Mouse (Mus musculus): ENCODE measurements around the gene Cog7. TPM values are rescaled to one million over a fixed set of nuclear protein-coding genes. Genes with fewer than 3 reads are reported as not detected.
A peak's percentile ranks its signal among the peaks of the same experiment; 100 is the strongest.

Gene Cog7
- polyA plus RNA-seq, 1 experiment = 29.7 TPM

DNA sequence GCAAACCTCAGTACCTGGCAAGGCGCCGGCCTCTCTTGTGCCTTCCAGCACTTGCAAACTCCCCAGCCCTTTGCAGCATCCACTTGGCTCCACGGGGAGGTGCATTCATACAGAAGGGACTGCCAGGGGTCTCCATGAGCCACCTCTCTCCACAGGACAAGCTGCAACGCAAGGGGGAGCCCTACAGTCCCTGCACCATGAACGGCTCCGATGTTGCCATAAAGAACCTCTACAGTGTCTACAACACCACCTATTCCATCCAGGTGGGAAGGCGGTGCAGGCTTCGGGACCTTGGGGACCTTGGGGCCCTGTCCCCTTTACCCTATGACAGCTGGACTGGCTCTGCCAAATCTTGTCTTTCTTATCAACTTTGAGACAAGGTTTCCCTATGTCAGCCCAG is 69.3 kb downstream of the Cog7 start:
- DNase-seq = no peak
- WGBS = 66% methylated on average over 8 of the region's 8 CpGs
- TF ChIP-seq CTCF (IDR thresholded peaks at IDR 0.05; ENCODE audit: insufficient read depth, low read length) (0 out of 2 replicates have a peak, but pooled peaks have one; percentile 7), POLR2A (IDR thresholded peaks at IDR 0.05; ENCODE audit: borderline replicate concordance, extremely low read depth, low read depth, low read length) (no peak)
- H3K4me1 ChIP-seq (ENCODE audit: control insufficient read depth, insufficient read depth, low read length) = no peaks in the 10 kb centered on the region
- H3K4me3 ChIP-seq (replicated peaks; ENCODE audit: extremely low read depth, low read depth, low read length) = no peak overlapping the region

DNA sequence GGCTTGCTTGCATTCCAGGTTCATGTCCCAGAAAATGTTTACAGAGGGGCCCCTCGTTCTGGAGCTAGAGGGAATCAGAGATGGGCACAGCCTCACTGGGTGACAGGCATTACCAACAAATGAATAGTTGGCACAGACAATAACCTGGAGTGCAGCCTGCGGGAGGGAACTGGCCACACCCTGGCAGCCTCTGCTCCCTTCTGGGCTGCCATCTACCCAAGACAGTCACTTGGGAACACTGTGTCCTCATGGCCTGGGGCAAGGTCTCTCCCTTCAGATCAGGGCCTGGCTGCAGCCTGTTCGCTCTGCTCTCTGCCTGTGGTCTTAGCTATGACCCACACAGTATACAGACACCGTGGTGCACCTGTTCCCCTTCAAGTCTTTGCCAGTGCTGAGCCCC is 74.6 kb downstream of the Cog7 start:
- TF ChIP-seq CTCF (IDR thresholded peaks at IDR 0.05; ENCODE audit: insufficient read depth, low read length) = no peak
- no peak for TF ChIP-seq POLR2A (IDR thresholded peaks at IDR 0.05; ENCODE audit: borderline replicate concordance, extremely low read depth, low read depth, low read length)
- WGBS = 48% methylated on average over 4 of the region's 4 CpGs
- DNase-seq = peak; percentile 38
- no peak overlapping the region for H3K4me3 ChIP-seq (replicated peaks; ENCODE audit: extremely low read depth, low read depth, low read length)
- no peaks in the 10 kb centered on the region for H3K4me1 ChIP-seq (ENCODE audit: control insufficient read depth, insufficient read depth, low read length)

- no peak for DNase-seq
- no peaks in the 10 kb centered on the region for H3K4me1 ChIP-seq (ENCODE audit: control insufficient read depth, insufficient read depth, low read length)
- H3K4me3 ChIP-seq (replicated peaks; ENCODE audit: extremely low read depth, low read depth, low read length) = no peak overlapping the region
- 53% methylated on average over 8 of the region's 8 CpGs for WGBS
- TF ChIP-seq CTCF (IDR thresholded peaks at IDR 0.05; ENCODE audit: insufficient read depth, low read length) (no peak), POLR2A (IDR thresholded peaks at IDR 0.05; ENCODE audit: borderline replicate concordance, extremely low read depth, low read depth, low read length) (no peak)
These were observed 78.6 kb downstream of the Cog7 start for GRCm38 (mm10) chr7:121902757-121903411.

DNA sequence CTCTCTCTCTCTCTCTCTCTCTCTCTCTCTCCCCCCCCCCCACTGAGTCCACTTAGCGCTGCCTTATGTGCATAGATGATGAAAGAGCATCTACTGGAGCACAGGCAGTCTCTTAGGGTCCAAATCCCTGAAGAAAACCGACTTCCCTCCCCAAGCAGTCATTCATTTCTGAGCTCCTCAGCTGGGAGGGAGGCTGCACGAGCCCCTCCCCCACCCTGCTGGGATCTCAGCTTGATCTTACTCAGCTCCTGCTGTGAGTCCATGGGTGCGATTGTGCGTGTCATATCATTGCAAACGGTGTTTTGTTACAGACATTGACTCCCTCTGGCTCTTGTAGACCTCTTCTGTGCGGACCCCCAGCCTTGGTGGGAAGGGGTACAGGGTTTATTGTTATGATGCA is 81.6 kb downstream of the Cog7 start:
- no peaks in the 10 kb centered on the region for H3K4me1 ChIP-seq (ENCODE audit: control insufficient read depth, insufficient read depth, low read length)
- TF ChIP-seq POLR2A (IDR thresholded peaks at IDR 0.05; ENCODE audit: borderline replicate concordance, extremely low read depth, low read depth, low read length) (no peak), CTCF (IDR thresholded peaks at IDR 0.05; ENCODE audit: insufficient read depth, low read length) (no peak)
- 20% methylated on average over 7 of the region's 7 CpGs for WGBS
- H3K4me3 ChIP-seq (replicated peaks; ENCODE audit: extremely low read depth, low read depth, low read length) = no peak overlapping the region
- DNase-seq = no peak

GRCm38 (mm10) chr7:121899311-121899710 is 82.2 kb downstream of the Cog7 start:
- DNase-seq = peak; percentile 58
- Histone ChIP-seq H3K4me1 (ENCODE audit: control insufficient read depth, insufficient read depth, low read length) (no peaks in the 10 kb centered on the region), H3K4me3 (replicated peaks; ENCODE audit: extremely low read depth, low read depth, low read length) (no peak overlapping the region)
- no peak for TF ChIP-seq POLR2A (IDR thresholded peaks at IDR 0.05; ENCODE audit: borderline replicate concordance, extremely low read depth, low read depth, low read length)
- TF ChIP-seq CTCF (IDR thresholded peaks at IDR 0.05; ENCODE audit: insufficient read depth, low read length) = peak; percentile 64
- WGBS = 9% methylated on average over 14 of the region's 14 CpGs

DNA sequence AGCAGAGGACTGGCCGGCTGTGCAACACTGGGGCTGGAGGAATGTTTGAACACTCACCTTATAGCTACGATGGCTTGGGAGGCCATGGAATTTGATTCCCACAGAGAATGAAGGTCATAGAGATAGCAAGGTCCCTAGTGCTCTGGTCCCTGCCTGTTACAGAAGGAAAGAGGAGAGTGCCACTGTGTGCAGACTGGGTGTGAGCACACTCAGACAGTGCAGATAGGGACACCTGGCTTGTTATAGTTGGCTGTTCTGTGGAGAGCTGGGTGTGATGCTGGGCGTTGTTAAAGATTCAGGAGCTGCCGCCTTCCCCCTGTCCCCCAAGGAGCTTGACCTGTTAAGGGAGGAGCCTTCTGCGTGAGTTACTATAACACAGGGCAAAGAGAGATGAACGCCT is 84.8 kb downstream of the Cog7 start:
- no peak for DNase-seq
- TF ChIP-seq POLR2A (IDR thresholded peaks at IDR 0.05; ENCODE audit: borderline replicate concordance, extremely low read depth, low read depth, low read length) = no peak
- TF ChIP-seq CTCF (IDR thresholded peaks at IDR 0.05; ENCODE audit: insufficient read depth, low read length) = no peak
- Histone ChIP-seq H3K4me1 (ENCODE audit: control insufficient read depth, insufficient read depth, low read length) (no peaks in the 10 kb centered on the region; the same call in 1 of the 2 replicates), H3K4me3 (replicated peaks; ENCODE audit: extremely low read depth, low read depth, low read length) (no peak overlapping the region)
- WGBS = 47% methylated on average over 6 of the region's 6 CpGs

DNA sequence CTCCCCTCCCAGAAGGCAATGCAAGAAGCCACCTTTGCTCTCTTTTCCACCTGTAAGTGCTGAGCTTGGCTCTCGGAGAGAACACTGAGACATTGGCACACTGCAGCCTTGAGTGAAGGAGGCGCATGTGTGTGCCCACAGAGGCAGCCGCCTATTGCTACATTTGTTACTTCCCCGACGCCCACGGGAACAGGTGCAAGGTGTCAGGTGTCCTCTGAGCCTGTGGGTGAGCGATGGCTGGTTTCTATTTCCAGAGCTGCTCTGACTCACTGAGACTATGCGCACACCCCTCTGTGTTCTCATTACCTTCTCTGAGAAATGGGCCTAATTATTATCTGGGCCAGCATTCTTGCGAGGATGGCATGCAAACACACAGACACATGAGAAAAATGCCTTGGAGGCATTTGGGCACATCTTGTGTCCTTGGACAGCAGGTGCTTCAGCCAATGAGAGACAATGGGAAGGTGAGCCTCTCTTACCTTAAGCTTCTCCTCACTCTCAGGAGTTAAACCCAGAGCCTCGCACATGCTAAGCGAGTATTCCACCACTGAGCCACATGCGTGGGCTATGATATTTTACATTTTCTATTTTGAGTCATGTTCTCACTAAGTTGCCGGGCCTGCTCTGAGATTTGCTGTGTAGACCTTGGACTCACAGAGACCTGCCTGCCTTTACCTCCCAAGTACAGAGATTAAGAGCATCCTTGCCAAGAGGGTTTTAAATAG is 90.7 kb downstream of the Cog7 start:
- DNase-seq = no peak
- Histone ChIP-seq H3K4me1 (ENCODE audit: control insufficient read depth, insufficient read depth, low read length) (no peaks in the 10 kb centered on the region; the same call in 1 of the 2 replicates), H3K4me3 (replicated peaks; ENCODE audit: extremely low read depth, low read depth, low read length) (no peak overlapping the region)
- TF ChIP-seq POLR2A (IDR thresholded peaks at IDR 0.05; ENCODE audit: borderline replicate concordance, extremely low read depth, low read depth, low read length) = no peak
- TF ChIP-seq CTCF (IDR thresholded peaks at IDR 0.05; ENCODE audit: insufficient read depth, low read length) = no peak
- 82% methylated on average over 13 of the region's 13 CpGs for WGBS

GRCm38 (mm10) chr7:121880246-121880645 is 101.3 kb downstream of the Cog7 start:
- DNase-seq = peak; percentile 80
- Histone ChIP-seq H3K4me1 (ENCODE audit: control insufficient read depth, insufficient read depth, low read length) (no peaks in the 10 kb centered on the region), H3K4me3 (replicated peaks; ENCODE audit: extremely low read depth, low read depth, low read length) (no peak overlapping the region)
- WGBS = 62% methylated on average over 4 of the region's 4 CpGs
- TF ChIP-seq POLR2A (IDR thresholded peaks at IDR 0.05; ENCODE audit: borderline replicate concordance, extremely low read depth, low read depth, low read length) (no peak), CTCF (IDR thresholded peaks at IDR 0.05; ENCODE audit: insufficient read depth, low read length) (no peak)

DNA sequence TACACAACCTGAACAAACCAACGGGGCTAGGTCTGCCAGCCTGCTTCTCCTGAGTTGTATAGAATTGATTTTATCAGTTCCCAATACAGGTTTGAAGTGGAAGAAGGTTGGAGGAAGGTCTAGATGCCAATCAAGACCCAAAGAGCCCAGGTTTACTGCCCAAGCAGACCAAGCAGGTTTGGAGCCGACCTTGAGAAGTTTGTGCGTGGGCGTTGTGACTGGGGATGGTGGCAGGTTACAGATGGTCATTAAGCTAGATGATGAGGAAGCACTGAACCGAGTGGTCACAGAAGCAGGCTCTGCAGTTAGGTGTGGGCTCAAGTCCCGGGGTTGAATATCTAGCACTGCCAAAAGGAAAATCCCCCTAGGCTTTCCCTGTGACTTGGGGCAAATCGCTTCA is 106.7 kb downstream of the Cog7 start:
- Histone ChIP-seq H3K4me1 (ENCODE audit: control insufficient read depth, insufficient read depth, low read length) (no peaks in the 10 kb centered on the region), H3K4me3 (replicated peaks; ENCODE audit: extremely low read depth, low read depth, low read length) (no peak overlapping the region)
- DNase-seq = no peak
- TF ChIP-seq CTCF (IDR thresholded peaks at IDR 0.05; ENCODE audit: insufficient read depth, low read length) (no peak), POLR2A (IDR thresholded peaks at IDR 0.05; ENCODE audit: borderline replicate concordance, extremely low read depth, low read depth, low read length) (no peak)
- 81% methylated on average over 7 of the region's 7 CpGs for WGBS

GRCm38 (mm10) chr7:121873998-121874397 is 107.5 kb downstream of the Cog7 start:
- WGBS = 27% methylated on average over 3 of the region's 3 CpGs
- DNase-seq = peak; percentile 44
- Histone ChIP-seq H3K4me3 (replicated peaks; ENCODE audit: extremely low read depth, low read depth, low read length) (no peak overlapping the region), H3K4me1 (ENCODE audit: control insufficient read depth, insufficient read depth, low read length) (no peaks in the 10 kb centered on the region)
- no peak for TF ChIP-seq CTCF (IDR thresholded peaks at IDR 0.05; ENCODE audit: insufficient read depth, low read length)
- TF ChIP-seq POLR2A (IDR thresholded peaks at IDR 0.05; ENCODE audit: borderline replicate concordance, extremely low read depth, low read depth, low read length) = no peak
